Mouse (Mus musculus) embryonic facial prominence, embryonic 11.5 days (tissue): Measurements from ENCODE around the gene Qtrt2. TPM values are rescaled to one million over a fixed set of nuclear protein-coding genes. Genes with fewer than 3 reads are reported as not detected.

Experiments used
- ATAC-seq: fragments of 200-750 bp; cut with Nextera tagmentation; replicated peaks from 2 replicates; pipeline ENCODE4 v1.8.0; 2017; ENCODE audit warnings: low read depth; ENCODE audit not compliant: insufficient number of reproducible peaks, low FRiP score, low TSS enrichment
- DNase-seq: peaks from one replicate; pipeline ENCODE4 v3.0.0-alpha.2; 2015; ENCODE audit warnings: low spot score
- H3K27ac ChIP-seq: fragments of 300-500 bp; sonication (generic); replicated peaks from 2 replicates; pipeline ENCODE4 v1.5.1; 2014; ENCODE audit warnings: mild to moderate bottlenecking, low read depth, low read length, control low read depth
- H3K27me3 ChIP-seq: fragments of 300-500 bp; sonication (generic); 2 replicates; pipeline ENCODE4 v1.6.1; 2014; ENCODE audit warnings: mild to moderate bottlenecking, low read length, moderate library complexity, mixed read lengths; ENCODE audit not compliant: control insufficient read depth, insufficient read depth
- H3K36me3 ChIP-seq: fragments of 300-500 bp; sonication (generic); replicated peaks from 2 replicates; pipeline ENCODE4 v1.6.1; 2014; ENCODE audit warnings: low read depth, mild to moderate bottlenecking, low read length, moderate library complexity, mixed read lengths; ENCODE audit not compliant: control insufficient read depth, insufficient read depth
- H3K4me1 ChIP-seq: fragments of 300-500 bp; sonication (generic); 2 replicates; pipeline ENCODE4 v1.6.1; 2014; ENCODE audit warnings: low read length, mixed read lengths; ENCODE audit not compliant: control insufficient read depth, insufficient read depth
- H3K4me2 ChIP-seq: fragments of 300-500 bp; sonication (generic); 2 replicates; pipeline ENCODE4 v1.6.1; 2014; ENCODE audit warnings: low read depth, mild to moderate bottlenecking, control low read depth, low read length, moderate library complexity
- H3K4me3 ChIP-seq: fragments of 300-500 bp; sonication (generic); 2 replicates; pipeline ENCODE4 v1.5.1; 2014; ENCODE audit warnings: low read depth, low read length, control low read depth
- H3K9ac ChIP-seq: fragments of 300-500 bp; sonication (generic); replicated peaks from 2 replicates; pipeline ENCODE4 v1.6.1; 2014; ENCODE audit warnings: mild to moderate bottlenecking, control low read depth, low read length
- H3K9me3 ChIP-seq: fragments of 300-500 bp; sonication (generic); replicated peaks from 2 replicates; pipeline ENCODE4 v1.6.1; 2016; ENCODE audit warnings: mild to moderate bottlenecking, low read length, inconsistent platforms, mixed read lengths; ENCODE audit not compliant: control insufficient read depth
- WGBS: fragments of 180-500 bp; shearing (Covaris S2); extraction: QIAGEN DNeasy Blood & Tissue Kit; methylation state at CpG from one replicate; pipeline ENCODE4 v1.1.7; 2014; 5-methylcytosine and 5-hydroxymethylcytosine counted together
- polyA plus RNA-seq: library from polyadenylated mRNA; unstranded; fragments of >200 nt; fragmentation: Nextera tagmentation; extraction: Ambion mirVana; gene quantifications from 2 replicates; pipeline ENCODE4 v1.2.1, GENCODE M21; 2014

The Qtrt2 gene
- polyA plus RNA-seq, 1 experiment from 2014 or later: 54.4 TPM

DNA sequence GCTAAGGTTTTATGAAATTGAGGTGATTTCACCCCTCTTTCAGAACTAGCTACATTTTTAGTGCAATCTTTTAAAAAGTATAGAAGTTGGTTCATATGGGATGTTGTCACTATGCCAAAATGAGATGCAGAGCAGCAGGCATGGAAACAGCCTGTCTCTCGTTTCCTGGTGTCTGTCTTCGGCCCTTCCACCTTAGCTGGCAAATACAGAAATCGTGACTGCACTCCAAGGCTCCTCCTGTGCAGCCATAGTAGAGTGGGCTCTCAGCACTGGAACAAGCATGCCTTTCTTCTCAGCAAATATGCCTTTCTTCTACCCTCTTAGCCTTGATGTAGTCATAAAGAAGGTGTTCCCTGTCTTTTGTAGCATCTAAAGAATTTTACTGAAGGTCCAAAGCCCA lies 9.3 kb upstream of the Qtrt2 start:
- H3K27ac ChIP-seq: no peak overlapping the region
- H3K36me3 ChIP-seq: no peaks in the 10 kb centered on the region
- DNase-seq (no peak), ATAC-seq (no peak)
- WGBS: 76% methylated on average over 3 of the region's 3 CpGs
- H3K9ac ChIP-seq: no peak overlapping the region
- H3K4me3 ChIP-seq: no peak overlapping the region
- no peaks in the 10 kb centered on the region for H3K27me3 ChIP-seq
- H3K4me2 ChIP-seq: no peak overlapping the region
- no peaks in the 10 kb centered on the region for H3K9me3 ChIP-seq
- H3K4me1 ChIP-seq: no peaks in the 10 kb centered on the region

DNA sequence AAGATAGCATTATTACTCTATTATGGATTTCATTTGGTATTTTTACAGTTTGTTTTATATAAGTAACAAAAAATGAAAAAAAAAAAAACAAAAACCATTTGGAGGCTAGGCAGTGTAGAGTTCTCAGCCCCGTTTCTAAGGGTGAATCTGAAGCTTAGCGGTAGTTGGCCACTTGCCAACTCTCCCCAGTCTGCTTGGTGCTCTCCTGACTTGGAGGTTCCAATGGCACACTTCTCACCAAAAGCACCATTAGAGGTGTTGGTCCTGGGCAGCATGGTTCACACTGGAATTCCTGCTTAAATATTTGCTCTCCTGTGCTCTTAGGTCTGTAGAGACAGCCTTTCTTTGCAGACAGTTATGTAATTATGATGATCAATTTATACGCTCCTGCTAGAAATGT lies 8.8 kb upstream of the Qtrt2 start:
- no peak overlapping the region for H3K9ac ChIP-seq
- no peak overlapping the region for H3K4me2 ChIP-seq
- DNase-seq: no peak
- no peaks in the 10 kb centered on the region for H3K36me3 ChIP-seq
- H3K9me3 ChIP-seq: no peaks in the 10 kb centered on the region
- H3K4me1 ChIP-seq: no peaks in the 10 kb centered on the region
- no peaks in the 10 kb centered on the region for H3K27me3 ChIP-seq
- no peak for ATAC-seq
- no peak overlapping the region for H3K4me3 ChIP-seq
- 81% methylated on average over 3 of the region's 3 CpGs for WGBS
- no peak overlapping the region for H3K27ac ChIP-seq

DNA sequence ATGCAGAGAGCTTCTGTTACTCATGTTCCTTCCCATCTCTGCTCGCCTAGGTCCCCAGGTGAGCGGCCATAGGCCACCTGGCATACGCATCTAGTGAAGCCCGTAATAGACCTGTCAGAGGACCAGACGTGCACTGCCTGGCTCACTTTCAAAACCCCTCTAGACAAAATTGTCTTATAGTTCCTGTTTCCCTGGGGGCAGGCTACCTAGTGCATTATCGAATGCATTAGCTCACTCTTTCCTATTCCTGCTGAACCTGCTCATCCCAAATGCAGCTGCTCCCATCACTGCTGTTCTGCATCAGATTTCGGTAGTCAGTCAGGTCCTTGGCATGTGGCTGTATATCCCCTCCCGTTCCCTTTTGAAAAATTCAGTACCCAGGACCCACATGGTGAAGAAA lies 8.2 kb upstream of the Qtrt2 start:
- no peak overlapping the region for H3K9ac ChIP-seq
- H3K9me3 ChIP-seq: no peaks in the 10 kb centered on the region
- H3K4me1 ChIP-seq: no peaks in the 10 kb centered on the region
- WGBS: 89% methylated on average over 8 of the region's 8 CpGs
- no peak overlapping the region for H3K4me2 ChIP-seq
- DNase-seq (no peak), ATAC-seq (no peak)
- no peak overlapping the region for H3K27ac ChIP-seq
- H3K36me3 ChIP-seq: no peaks in the 10 kb centered on the region
- no peaks in the 10 kb centered on the region for H3K27me3 ChIP-seq
- no peak overlapping the region for H3K4me3 ChIP-seq

DNA sequence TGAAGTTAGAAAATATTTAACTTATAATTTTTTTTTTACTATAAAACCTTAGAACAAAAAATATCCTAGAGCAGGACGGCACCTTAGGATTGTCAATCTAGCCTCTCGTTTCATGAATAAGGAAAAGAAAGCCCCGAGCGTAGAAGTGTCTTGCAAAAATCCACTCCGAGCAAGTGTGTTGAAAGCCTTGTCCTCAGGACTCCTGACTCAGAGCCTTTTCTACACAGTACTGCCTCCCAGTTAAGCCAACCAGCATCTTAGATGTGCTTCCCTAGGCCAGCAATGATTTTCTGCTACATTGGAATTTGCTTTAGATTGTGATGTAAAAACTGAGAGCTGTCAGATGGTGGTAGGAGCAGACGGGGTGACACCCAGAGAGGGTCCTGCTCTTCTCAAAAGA lies 6.4 kb upstream of the Qtrt2 start:
- H3K36me3 ChIP-seq: no peaks in the 10 kb centered on the region

DNA sequence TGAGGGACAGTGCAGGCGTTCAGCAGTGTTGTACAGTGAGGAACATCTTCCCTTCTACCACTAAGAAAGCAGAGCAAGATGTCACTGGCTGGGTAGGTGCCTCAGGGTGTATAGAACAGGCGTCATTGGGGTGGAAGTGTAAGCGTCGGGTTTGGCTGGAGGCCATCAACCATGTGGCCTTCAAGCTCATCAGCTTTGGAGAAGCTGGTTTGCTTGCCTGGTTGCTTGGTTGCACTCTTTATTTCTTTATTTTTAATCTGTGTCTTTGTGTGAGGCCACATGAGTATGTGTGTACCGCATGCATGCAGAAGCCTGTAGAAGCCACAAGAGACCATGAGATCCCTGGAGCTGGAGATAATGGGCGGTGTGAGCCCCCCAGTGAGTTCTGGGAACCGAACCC lies 5.7 kb upstream of the Qtrt2 start:
- no peak overlapping the region for H3K4me2 ChIP-seq
- H3K36me3 ChIP-seq: no peaks in the 10 kb centered on the region
- H3K27me3 ChIP-seq: no peaks in the 10 kb centered on the region
- no peaks in the 10 kb centered on the region for H3K9me3 ChIP-seq
- H3K9ac ChIP-seq: no peak overlapping the region
- ATAC-seq (no peak), DNase-seq (no peak)
- 84% methylated on average over 7 of the region's 7 CpGs for WGBS
- no peak overlapping the region for H3K27ac ChIP-seq
- H3K4me3 ChIP-seq: no peak overlapping the region
- H3K4me1 ChIP-seq: no peaks in the 10 kb centered on the region

More for the DNA sequence above, 6.4 kb upstream of the Qtrt2 start:
- H3K27me3 ChIP-seq: no peaks in the 10 kb centered on the region
- no peak overlapping the region for H3K4me3 ChIP-seq
- H3K9me3 ChIP-seq: no peaks in the 10 kb centered on the region
- H3K4me1 ChIP-seq: no peaks in the 10 kb centered on the region
- H3K9ac ChIP-seq: no peak overlapping the region
- ATAC-seq (no peak), DNase-seq (no peak)
- H3K4me2 ChIP-seq: no peak overlapping the region
- H3K27ac ChIP-seq: no peak overlapping the region
- 88% methylated on average over 6 of the region's 6 CpGs for WGBS

DNA sequence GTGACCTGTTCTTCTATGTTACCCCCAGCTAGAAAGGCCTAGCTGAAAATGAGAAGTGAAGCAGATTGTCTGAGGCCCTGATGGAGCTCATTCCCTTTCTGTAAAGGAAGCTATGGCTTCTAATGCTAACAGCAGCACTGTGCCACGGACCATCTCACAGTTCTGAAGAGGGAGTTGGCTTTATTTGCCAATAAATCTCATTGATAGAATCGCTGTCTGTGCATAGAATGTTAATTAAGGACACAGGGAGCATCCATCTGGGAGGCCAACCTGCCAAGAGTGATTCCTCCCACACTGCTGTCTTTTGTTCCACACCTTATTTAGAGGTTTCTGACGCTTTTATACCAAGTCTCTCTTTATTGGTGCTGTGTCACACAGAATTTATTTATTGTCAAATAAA lies 4.9 kb upstream of the Qtrt2 start:
- H3K27me3 ChIP-seq: no peaks in the 10 kb centered on the region
- H3K36me3 ChIP-seq: no peaks in the 10 kb centered on the region
- no peaks in the 10 kb centered on the region for H3K4me1 ChIP-seq
- 76% methylated on average over 3 of the region's 3 CpGs for WGBS
- no peak for ATAC-seq
- no peak overlapping the region for H3K4me2 ChIP-seq
- no peak for DNase-seq
- no peak overlapping the region for H3K4me3 ChIP-seq
- no peak overlapping the region for H3K27ac ChIP-seq
- no peaks in the 10 kb centered on the region for H3K9me3 ChIP-seq
- H3K9ac ChIP-seq: no peak overlapping the region

DNA sequence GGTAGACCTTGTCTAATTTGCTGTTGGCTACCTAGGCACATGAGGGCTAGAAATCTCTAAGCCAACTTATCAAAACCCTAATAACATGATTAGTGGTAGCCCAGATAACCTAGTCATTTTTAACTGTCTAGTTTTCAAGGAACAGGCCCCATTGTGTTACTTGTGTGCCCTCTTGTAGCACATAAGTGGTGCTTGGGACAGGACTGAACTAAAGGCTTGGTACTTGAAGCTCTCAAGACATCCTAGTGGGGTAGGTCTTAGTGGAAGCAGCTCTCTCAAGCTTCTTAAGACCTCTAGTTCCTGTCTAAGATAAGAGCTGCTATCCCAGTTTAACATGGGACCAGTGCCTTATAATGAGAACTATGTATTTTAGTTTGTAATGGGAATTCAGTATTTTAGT lies 4.0 kb upstream of the Qtrt2 start:
- no peak overlapping the region for H3K4me2 ChIP-seq
- no peak for ATAC-seq

DNA sequence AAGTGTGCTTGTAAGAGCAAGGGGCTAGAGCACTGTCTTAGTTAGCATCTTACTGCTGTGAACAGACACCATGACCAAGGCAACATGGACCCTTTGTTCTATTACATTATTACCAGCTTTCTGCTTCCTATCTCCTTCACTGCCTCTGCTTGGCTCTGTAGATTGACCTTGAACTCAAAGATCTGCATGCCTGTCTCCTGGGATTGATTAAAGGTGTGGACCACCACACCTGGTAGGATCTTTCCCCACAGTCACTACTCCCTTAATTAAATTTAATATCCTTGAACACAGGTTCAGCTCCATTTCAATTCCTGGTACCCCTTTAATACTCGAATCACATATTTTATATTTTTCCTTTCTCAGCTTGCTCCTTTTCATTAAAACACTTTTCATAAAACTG lies 763 bp downstream of the Qtrt2 start:
- H3K4me1 ChIP-seq: no peaks in the 10 kb centered on the region
- H3K9ac ChIP-seq: no peak overlapping the region
- no peak overlapping the region for H3K27ac ChIP-seq
- H3K27me3 ChIP-seq: no peaks in the 10 kb centered on the region
- ATAC-seq (no peak), DNase-seq (no peak)
- 89% methylated on average over 1 of the region's 1 CpGs for WGBS
- H3K9me3 ChIP-seq: no peaks in the 10 kb centered on the region
- H3K36me3 ChIP-seq: no peaks in the 10 kb centered on the region
- H3K4me2 ChIP-seq: no peak overlapping the region
- no peak overlapping the region for H3K4me3 ChIP-seq

More for the DNA sequence above, 4.0 kb upstream of the Qtrt2 start:
- Histone ChIP-seq H3K9me3 (no peaks in the 10 kb centered on the region), H3K36me3 (no peaks in the 10 kb centered on the region), H3K4me3 (no peak overlapping the region), H3K27ac (no peak overlapping the region), H3K9ac (no peak overlapping the region), H3K4me1 (no peaks in the 10 kb centered on the region), H3K27me3 (no peaks in the 10 kb centered on the region)
- DNase-seq: no peak
